Mouse (Mus musculus) testis, postnatal 14 days (tissue): ENCODE measurements at regions not wholly inside any gene's neighbourhood (a gene's known extent, or its start where the extent isn't known, plus 50 kb on each side); places are given as distances from the start of the nearest gene placed in this dataset.
A peak's percentile ranks its signal among the peaks of the same experiment; 100 is the strongest.
"Not testable (repeated sequence)": the region's sequence is repeated elsewhere in the genome, so short reads cannot be mapped to it uniquely, and the experiment has no call there.

Experiments used
- DNase-seq: peaks from one replicate; pipeline ENCODE4 v3.0.0; 2021; ENCODE audit warnings: low spot score

DNA sequence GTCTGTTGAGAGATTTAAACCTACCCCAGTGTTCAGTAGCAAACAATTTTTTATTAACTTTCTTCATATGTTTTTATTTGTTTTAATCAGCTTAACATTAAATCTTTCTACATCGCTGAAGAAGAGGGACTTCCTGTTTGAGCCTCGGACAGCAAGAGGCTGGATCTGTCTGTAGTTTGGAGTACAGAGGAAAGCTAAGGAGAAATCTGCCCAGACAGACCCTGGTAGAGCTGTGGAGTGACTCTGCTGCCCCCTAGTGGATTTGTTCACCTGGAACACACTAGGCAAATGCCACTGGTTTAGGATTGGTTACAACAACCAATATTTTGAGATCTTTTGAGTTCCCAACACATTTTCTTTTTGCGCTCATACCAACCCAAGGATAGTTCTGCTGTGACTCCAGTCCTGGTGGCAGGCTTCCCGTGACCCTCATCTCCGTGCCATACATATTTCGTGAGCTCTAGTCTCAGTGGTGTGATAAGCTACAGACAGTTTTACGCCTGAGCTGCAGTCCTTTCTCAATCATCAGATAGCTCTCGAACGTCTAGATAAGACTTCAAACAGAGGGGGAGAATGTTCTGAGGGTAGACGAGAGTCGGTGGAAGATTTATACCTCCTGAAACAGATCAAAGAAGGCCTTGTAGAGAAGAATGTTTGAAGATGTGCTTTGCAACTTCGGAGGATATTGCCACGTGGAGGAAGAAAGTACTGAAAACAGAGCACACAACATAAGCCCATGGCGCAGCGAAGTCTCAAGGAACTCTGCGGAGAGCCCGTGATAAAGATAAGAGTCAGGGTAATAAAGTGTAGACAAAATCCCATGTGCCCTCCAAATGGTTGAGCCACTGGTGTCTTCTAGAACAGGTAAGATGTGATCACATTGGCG is 119.0 kb upstream of the Nabp1 start:
- peak; percentile 69 for DNase-seq

DNA sequence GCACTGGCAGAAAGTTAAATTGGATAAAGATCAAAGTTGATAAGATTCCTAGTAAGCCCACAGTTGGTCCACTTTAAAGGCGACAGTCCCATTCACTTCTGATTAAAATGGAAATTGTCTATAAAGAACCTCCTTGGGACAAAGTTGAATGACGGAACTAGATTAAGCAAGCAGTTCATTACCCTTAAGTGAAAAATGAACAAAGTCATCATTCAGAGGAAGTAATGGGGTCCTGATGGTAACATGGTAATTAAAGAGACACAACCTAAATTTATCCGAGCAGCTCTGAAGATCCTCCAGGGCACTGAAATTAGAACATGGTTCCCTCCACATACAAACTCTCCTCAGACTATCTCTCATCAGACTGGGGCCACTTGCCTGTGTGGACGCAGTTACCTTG is 116.4 kb upstream of the Nabp1 start:
- DNase-seq, result no peak

DNA sequence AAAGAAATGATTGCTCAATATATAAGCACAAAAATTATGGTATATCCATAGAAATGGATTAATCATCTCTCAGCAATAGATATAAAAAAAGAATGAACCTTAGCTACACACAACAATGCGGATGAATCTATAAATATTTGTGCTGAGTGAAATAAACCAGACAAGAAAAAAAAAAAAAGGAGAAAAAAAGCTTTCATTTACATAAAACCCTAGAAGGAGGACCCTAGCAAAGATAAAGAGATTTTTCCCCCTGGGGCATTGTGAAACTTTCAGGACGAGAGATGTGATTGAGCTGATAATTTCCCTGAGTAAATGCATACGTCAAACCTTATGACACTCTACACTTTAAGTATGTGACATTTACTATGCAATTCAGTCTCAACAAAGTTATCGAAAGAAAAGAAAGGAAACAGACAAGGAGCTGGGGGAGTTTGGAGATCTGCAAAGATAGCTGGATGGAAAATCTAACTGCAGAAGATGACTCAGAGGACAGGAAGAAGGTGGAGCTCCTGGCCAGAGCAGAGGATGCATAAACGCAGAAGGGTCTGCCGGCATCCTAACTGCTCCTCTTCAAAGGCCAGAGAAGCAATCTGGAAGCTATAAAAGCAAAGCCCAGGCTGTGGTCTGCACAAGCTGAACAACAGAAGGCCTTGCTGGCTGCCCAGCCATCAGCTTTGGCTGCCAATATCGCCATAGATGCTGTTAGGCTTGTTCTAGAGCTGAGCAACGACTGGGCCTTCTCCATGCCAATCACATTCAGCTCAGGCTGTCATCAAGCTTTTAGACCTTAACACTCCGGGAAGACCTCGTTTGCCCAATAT is 115.6 kb upstream of the Nabp1 start:
- DNase-seq, result no peak

DNA sequence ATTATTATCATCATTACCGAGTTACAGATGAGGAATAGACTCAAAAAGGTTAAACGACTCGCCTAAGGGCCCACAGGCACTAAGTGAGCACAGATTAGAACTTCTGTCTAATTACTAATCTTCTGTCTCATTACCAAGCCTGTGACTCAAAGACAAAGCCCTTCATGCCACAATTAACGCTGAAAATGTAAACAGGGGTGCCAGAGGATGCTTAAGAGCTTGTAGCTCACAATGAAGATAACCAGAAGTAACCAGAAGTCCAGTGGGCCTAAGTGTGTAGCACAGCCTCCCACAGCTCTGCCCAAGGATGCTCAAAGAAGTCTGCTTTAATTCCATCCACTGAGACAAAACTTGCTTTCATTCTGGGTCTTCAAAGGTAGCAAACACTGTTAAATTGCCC is 113.7 kb upstream of the Nabp1 start:
- no peak for DNase-seq

DNA sequence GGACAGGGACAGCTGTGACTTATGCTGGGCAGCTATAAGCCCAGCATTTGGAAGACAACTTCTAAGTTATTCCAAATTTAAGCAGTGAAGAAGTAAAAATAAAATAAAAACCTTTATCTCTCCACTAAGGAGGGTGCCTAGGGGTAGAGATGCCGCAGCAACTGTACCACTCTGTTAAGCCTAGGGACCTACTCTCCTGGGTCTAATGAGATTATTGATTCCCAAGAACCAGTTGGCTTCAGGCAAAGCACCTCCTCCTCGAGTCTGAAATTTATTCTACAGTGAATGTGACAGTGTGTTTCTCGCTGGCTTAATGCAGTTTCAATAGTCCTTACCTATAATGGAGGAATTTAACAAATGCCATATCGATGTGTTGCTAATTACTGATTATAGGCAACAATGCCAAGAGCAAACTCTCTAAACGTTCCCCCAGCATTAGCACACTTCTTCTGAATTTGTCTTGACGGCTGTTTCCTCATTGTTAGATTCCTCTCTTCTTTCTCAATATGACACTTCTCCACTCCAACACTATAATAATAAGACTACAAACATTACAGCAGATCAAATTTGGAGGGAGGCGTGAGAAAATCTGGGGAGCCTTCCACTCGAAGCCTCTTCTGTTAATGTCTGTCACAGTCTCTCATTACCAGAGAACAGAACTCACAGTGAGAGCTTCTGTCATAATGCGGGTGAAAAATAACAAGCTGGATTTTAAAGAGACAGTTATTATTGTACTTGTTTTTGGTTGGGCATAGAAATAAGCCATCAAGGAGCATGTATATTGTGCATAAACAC is 112.6 kb upstream of the Nabp1 start:
- no peak for DNase-seq

DNA sequence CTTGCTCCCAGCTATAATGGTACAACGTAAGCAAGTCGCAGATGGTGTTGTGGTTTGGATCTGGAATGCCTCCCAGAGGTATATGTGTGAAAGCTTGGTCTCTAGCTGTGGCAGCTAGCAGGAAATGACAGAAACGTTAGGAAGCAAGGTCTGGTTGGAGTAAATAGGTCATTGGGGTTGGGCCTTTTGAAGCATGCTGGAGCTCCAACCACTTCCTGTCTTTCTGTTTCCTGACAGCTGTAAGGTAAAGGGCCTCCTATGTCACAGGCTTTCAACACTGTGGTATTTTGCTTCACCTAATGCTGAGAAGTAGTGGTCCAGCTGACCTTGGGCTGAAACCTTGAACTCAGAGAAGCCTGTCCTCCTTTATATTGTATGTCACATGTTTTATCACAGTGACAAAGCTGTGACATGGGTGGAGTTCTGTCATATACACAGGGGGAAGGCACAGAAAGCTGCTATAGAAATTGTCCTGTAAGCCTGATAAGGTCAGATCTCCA is 106.8 kb upstream of the Nabp1 start:
- DNase-seq, result no peak

DNA sequence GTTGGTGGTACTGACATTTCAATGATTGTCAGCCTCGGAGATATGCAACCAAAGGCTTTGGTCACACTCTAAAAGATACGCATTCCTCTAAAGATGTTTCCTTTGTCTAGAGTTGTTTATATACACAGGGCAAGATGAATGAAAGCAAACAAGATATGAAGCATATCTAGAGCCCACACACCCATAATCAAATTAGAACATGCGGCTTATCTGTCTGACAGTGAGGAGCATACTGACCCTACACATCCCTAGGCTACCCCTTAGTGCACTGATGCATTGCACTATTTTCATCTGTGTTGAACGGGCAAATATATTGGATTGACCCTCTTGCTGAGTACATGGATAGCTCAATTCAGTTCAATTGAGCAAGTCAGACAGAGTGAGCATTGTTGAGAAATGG is 105.6 kb upstream of the Nabp1 start:
- DNase-seq, result no peak

DNA sequence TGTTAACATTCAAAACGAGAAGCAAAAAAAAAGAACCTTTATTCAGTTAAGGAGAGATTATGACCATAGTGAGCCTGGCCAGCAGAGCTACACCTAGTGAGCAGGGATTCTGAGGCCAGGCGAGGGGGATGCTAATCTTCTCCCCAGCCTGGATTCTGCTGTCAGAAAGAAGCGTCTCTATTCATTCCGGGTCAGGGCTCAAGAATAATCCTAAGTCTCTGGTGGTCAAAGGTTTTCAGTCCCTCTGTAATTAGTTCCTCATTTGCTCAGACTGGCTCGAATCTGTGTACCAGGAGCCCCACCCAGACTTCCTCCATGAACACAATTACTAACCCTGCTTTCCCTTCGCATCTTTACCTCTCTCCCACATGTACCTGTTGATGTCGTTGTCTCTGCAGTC is 101.8 kb upstream of the Nabp1 start:
- DNase-seq, result no peak

DNA sequence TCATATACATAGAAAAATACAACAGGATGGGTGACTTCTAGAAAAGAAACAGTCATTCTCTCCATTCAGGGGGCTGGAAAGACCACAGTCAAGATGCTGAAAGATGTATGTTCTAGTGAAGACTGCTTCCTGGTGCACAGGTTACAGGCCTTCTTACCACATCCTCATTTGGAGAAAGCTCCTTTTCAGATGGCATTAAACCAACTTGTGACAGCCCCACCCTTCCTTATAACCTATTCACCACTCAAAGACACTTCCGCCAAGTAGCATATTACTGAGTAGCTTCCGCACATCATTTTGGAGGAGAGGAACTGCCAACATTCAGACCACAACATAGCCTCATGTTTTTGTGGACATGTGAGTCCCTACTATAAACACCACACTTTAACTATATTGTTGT is 99.5 kb upstream of the Nabp1 start:
- no peak for DNase-seq

DNA sequence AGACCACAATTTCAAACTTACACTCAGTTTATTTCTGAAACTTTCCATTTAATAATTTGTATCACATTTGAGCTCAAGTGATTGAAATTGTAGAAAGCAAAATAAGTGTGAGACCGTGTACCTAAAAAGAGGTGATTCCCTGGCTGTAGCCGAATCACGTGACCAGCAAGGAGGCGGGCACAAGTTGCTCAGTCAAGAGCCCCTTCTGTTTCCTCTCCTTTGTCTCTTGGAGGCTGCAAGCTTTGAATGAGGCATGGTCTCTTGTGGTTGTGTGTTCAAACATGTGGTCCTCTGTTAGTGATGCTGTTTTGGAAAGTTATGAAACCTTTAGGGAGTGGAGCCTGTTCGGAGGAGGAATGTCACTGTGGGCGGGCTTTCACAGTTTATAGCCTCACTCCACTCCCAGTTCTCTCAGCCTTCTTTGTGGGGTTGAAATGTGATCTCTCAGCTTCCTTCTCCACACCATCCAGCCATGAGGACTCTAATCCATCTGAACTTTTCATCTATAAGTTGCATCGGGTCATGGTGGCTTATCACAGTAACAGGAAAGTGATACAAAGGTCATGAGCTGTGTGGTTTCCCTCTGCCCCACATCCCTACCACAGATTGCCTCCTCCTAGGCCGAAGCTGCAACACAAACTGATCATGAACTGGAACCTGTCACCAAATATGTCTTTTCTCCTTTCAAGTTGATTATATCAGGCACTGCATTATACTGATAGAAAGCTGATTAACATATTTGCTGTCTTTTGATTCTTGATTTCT is 94.3 kb upstream of the Nabp1 start:
- no peak for DNase-seq

DNA sequence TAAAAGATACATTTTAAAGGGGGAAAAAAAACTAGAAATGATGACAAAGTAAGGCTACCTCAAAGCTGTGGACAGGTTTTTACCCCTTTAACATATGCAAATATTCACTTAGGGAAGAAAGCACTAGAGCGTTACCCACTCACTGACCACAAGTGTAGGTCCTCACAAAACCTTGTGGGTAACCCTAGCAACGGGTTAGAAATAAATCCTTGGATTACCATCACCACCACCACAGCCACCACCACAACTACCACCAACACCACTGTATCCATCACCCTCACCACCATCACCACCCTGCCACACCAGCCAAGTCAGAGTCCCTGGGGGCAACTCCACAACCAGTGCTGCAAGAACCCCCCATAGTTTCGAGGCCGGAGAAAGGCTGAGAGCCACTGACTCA is 91.4 kb upstream of the Nabp1 start:
- no peak for DNase-seq

DNA sequence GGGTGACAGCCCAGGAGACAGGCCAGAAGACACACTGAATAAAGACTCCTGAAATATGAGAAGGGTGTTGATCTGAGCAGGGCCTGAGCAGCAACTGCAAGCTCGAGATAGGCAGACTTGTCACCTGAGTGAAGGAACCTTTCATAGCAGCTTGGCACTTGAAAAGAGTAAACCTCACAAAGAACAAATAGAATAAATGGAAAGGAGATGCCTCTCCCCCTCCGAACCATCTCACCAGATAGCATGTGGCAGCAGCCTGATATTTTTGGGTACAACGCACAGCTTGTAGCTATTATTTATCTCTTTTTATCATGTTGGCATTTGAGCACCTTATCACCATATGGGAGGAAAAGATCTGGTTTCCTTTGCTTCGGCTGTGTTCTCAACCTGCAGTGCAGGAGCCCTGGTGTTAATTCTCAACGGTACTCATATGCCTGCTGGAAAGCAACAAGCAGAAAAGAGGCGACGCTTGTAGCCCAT is 88.0 kb upstream of the Nabp1 start:
- DNase-seq, result no peak

DNA sequence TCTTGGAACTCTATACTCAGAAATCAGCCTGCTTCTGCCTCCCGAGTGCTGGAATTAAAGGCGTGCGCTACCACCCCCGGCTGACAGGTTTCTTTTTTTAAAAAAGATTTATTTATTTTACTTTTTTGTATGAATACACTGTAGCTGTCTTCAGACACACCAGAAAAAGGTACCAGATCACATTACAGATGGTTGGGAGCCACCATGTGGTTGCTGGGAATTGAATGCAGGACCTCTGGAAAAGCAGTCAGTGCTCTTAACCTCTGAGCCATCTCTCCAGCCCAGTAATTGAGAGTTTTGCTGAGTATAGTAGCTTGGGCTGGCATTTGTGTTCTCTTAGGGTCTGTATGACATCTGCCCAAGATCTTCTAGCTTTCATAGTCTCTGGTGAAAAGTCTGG is 78.4 kb upstream of the Nabp1 start:
- not testable (repeated sequence) for DNase-seq

DNA sequence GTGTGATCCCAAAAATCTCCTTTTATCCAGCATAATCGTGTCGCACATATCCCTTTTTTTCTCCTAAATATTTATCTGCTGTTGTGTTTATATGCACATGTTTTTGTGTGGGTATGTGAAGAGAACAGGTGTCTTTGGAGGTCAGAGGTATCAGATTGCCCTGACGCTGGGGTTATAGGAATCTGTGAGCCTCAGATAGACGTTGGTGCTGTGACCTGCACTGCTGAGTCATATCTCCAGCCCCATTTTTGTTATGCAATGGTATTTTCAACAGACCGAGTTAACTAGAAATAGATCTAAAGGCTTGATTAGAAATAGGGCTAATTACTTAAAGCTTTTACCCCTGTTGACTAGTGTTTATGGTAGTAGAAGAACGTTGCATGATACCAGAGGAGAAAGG is 75.5 kb upstream of the Nabp1 start:
- no peak for DNase-seq

DNA sequence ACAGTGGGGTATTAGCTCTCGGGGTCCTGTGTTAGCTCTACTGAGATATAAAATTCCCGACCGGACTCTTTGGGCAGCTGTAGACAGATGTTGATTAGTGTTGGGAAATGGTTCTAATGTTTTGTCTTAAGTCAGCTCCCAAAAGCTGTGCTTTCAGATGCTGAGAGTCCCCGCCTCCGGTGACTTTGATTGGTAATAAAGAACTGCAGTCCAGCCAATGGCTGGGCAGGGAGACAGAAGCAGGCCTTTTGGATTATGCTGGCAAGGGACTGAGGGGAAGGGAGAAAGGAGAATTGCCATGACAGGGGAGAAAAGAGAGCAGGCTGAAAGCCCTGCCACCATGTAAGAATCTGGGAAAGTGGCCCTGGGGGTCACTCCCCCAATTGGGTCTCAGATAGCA is 73.4 kb upstream of the Nabp1 start:
- no peak for DNase-seq

DNA sequence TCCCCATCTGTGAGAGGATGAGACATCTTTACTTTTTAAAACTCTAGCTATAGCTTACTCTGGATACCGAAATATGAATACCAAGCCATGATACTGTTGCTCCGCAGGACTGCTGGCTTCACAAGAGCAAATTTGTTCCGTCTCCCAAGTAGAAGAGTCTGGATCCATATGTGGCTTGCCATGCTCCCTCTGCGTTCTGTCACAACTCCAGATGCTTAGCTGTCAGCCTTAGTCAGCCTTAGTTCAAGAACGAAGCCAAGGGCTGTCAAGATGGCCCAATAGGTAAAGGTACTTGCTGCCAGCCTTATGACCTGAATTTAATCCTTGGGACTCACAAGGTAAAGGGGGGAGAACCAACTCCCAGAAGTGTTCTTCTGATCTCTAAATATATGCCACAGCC is 64.6 kb upstream of the Nabp1 start:
- no peak for DNase-seq

DNA sequence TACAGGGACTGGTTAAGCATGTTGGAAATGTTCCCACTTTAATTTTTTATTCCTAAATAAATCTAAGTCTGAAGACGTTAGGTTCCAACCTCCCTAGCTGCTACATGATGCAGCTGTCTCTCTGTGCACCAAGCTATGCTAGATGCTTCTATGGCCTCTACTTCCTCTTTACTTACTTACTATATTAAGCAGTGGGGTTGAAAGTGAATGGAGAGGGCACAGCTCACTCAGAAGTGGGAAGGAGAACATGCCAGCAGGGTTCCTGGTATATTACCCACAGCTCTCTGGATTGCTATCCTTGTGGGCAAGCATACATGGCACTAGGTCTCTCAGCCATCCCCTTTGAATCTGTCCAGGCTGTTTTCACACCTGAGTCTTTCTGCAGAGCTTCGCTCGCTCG is 61.4 kb upstream of the Nabp1 start:
- no peak for DNase-seq

DNA sequence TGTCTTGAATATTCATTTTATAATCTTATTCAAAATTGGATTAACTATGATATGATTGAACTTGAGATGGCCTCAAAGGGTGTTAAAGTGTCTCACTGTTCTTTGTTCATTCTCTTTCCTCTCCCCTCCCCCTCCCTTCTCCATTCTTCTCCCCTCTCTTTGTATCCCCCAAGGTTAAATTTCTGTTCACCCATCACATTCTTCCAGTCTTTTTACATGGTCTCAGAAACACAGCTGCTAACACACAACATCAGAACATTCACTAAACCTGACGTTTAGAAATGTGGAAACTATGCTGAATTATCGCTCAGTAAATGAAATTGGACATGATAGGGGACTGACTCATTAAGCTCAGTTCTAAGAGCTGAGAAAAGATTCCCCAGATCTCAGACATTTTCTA is 60.6 kb upstream of the Nabp1 start:
- no peak for DNase-seq

DNA sequence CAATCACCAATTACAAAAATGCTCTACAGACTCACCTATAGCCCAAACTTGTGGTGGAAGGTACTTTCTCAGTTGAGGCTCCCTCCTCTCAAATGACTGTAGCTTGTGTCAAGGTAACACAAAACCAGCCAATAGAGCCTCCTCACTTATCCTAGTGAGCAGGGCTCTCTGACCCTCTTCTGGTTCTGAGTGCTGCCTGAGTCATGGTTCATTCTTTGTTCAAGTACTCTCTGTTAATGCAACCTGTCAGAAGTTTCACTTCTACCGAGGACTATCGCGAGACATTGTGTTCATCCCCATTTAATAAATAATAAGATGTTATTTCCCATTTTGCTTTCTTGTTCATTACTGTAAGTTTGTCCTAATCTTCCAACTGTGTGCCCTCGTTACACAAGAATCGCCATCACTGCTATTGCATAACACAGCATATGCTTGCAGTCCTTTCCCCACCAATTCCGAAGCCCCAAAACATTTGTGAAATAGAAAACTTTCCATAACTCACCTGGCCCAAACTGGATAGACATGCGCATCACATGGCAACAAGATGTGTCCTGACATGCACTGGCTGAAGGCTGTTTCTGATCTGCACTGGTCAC is 59.6 kb upstream of the Nabp1 start:
- DNase-seq, result no peak

DNA sequence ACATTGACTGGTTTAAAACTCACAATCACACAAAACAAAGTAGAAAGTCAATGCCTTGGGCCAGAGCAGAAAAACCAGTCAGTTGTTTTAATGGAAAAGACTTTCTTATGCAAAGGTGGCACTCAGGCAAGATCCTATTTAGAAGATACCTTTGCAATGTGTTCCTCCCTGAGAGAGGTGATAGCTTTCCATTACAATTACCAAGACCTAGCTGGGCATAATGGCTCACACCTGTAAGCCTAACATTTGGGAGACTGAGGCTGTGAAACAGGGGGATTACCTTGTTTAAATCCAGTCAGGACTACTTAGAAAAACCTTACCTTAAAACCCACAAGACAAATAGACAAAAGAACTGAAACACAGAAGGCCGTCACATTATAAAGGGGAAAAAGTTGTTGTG is 57.9 kb upstream of the Nabp1 start:
- DNase-seq, result no peak

DNA sequence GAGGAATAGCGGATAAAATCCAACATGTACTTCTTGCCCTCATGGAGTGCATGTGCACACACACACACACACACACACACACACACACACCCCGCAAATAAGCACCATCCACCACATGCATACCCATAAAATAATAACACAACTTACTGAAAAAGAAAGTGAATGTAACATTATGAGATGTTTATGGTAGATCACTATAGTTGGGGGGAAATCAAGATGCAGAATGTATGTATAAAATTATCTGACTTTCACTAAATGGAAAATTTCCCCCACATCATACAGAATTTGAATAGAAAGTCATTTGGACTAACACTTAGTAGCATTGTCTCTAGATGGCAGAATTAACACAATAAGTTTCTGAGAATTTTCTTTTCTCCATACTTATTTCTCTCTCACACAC is 57.2 kb upstream of the Nabp1 start:
- no peak for DNase-seq
